Mouse (Mus musculus): ENCODE results near the gene Esam.

DNA sequence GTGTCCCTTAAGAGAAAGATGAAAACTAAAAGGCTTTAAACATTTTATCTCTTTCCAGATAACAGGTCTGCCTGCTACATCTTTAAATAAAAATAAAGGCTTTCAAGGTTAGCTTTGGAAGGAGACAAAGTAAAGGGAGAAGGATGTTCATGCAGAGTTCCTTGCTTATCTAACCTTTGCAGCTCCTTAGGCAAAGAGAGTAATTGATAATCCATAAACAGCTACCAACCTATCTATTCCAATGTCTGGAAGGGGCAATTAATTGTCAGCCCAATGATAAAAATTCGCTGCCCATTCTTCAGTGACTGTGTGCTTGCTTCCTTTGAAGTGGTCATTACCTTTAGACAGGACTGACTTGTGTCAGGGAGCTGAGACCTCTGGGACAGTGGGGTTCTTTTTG, 35.9 kb downstream of the Esam start:
- TF ChIP-seq GATA1 (IDR thresholded peaks at IDR 0.05; ENCODE audit: borderline replicate concordance, low read length) (no peak), FLI1 (IDR thresholded peaks at IDR 0.05; ENCODE audit: low read length) (no peak)

Measured in megakaryocyte, embryonic 14.5 days (primary cell).